Mouse (Mus musculus): Measurements from ENCODE around the gene Arsj.
A peak's percentile ranks its signal among the peaks of the same experiment; 100 is the strongest.

The Arsj gene

GRCm38 (mm10) chr3:126363568-126364505 lies at the start of gene Arsj:
Gene Arsj, plus strand, starts transcription at chr3:126363684.
- DNase-seq (ENCODE audit: low spot score in 2 of 2): peak in 1 of 2 experiments; percentile 12

- no peak for DNase-seq (ENCODE audit: low spot score in 2 of 2)
Observed at GRCm38 (mm10) chr3:126324872-126325498, 38.5 kb upstream of the Arsj start.

GRCm38 (mm10) chr3:126325891-126326627 lies 37.4 kb upstream of the Arsj start:
- DNase-seq (ENCODE audit: low spot score in 2 of 2): no peak

GRCm38 (mm10) chr3:126326628-126327325 lies 36.7 kb upstream of the Arsj start:
- no peak for DNase-seq (ENCODE audit: low spot score in 2 of 2)

- no peak for DNase-seq (ENCODE audit: low spot score in 2 of 2)
Observed at GRCm38 (mm10) chr3:126335329-126335728, 28.2 kb upstream of the Arsj start.

DNA sequence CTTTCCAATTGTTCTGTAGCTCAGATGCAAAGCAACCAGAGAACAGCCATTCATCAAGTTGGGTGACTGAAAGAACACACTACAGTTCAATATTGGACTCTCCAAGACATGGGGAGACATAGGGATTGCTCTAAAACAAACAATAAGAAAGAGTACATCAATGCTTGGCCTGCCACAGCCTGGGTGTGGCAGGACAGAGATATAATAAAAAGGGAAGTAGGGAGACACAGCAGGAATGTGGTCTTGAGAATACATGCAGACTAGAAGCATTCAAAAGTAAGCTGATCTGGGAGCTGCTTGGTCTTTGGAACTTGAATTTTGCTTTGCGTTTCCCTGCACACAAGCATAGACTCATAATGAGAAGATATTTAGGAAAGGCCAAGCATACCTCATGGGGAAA lies 18.7 kb upstream of the Arsj start:
- no peak for DNase-seq (ENCODE audit: low spot score in 2 of 2)

- no peak for DNase-seq (ENCODE audit: low spot score in 2 of 2)
Observed at GRCm38 (mm10) chr3:126359760-126360159, 3.7 kb upstream of the Arsj start.

- DNase-seq (ENCODE audit: low spot score in 2 of 2): no peak
Observed at GRCm38 (mm10) chr3:126362392-126362791, 1.1 kb upstream of the Arsj start.

DNA sequence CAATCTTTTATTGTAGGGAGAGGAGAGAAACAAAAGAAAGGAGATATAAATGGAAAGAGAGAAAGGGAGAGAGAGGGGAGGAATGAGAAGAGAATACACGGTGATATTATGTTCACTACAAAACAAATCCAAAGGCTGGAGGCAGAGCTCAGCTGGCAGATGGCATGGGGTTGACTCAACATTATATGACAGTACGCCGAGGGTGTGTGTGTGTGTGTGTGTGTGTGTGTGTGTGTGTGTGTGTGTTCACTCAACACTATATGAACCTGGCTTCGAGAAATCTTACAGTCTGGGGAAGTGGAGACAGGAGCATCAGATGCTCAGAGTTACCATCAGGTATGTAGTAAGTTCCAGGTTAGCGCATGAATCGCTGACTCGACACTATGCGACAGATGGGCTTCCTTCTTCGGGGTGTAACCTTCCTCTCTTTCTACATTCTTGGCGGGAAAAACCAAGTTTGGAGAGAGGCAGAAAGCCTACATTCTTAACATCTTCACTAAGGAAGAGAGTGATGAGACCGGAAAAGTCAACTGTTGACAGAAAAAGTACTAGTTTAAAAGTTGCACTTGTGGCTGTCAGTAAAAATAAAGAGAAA lies 456 bp upstream of the Arsj start:
- no peak for DNase-seq (ENCODE audit: low spot score in 2 of 2)

GRCm38 (mm10) chr3:126364555-126364954 lies 1.1 kb downstream of the Arsj start:
- DNase-seq (ENCODE audit: low spot score in 2 of 2): no peak

- DNase-seq (ENCODE audit: low spot score in 2 of 2): no peak
Observed at GRCm38 (mm10) chr3:126370571-126370970, 7.1 kb downstream of the Arsj start.

- no peak for DNase-seq (ENCODE audit: low spot score in 2 of 2)
Observed at GRCm38 (mm10) chr3:126372815-126373545, 9.5 kb downstream of the Arsj start.

GRCm38 (mm10) chr3:126373721-126374120 lies 10.2 kb downstream of the Arsj start:
- DNase-seq (ENCODE audit: low spot score in 2 of 2): no peak

DNA sequence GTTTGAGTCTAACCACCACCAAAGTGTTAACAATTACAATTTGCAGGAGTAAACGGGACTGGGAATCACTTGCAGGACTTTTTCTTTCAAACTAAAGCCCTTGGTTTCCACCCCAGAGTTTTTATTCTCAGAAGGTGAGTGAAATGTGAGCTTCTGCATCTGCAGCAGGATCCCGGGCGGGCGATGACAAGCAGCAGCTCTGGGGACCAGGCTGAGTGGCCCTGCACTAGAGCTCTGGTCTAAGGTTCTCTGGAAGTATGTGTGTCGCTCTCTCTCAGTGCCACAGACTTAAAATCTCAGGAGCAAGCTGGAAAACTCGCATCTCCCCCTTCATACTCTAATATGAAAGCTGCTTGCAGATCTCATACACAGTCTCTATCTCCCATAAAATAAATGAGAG lies 15.8 kb downstream of the Arsj start:
- DNase-seq (ENCODE audit: low spot score in 2 of 2): no peak

GRCm38 (mm10) chr3:126379702-126380101 lies 16.2 kb downstream of the Arsj start:
- DNase-seq (ENCODE audit: low spot score in 2 of 2): no peak

DNA sequence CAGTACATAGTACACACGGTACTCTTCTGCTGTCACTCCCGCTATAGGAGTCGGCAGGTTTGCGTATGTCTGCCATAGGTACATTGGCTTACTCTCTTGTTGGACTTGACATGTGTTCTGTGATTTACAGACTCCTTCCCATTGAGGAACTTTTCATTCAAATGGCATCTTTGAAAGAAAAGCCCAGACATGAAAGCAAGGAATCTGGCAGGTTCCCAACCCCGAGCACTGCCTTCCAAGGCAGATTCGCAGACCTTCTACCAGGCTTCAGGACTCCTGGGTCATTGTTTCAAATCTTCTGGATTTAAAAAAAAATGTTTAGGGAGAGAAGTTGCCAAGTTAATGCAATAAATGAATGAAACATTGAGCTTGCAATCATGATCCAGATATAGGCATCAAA lies 19.8 kb downstream of the Arsj start:
- no peak for DNase-seq (ENCODE audit: low spot score in 2 of 2)

GRCm38 (mm10) chr3:126384657-126385438 lies 21.4 kb downstream of the Arsj start:
- DNase-seq (ENCODE audit: low spot score in 2 of 2): no peak

DNA sequence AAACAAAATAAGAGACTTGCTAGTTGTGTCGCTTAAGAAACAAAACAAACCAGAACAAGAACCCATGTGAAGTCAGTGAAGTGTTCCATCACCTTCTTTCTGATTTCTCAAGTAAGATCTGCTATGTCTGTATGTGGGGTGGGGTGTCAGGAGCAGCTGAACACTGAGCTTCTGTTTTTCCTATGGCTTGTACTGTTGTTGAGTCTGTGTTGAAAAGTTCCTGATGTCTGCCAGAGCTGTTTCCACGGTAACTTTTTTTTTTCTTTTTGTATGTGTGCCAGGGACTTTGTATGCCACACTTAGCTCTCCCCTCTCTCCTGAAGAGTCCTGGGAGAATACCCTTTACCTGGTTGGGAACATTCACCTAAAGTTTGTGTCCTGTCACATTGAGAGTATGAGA lies 34.0 kb downstream of the Arsj start:
- DNase-seq (ENCODE audit: low spot score in 2 of 2): no peak

DNA sequence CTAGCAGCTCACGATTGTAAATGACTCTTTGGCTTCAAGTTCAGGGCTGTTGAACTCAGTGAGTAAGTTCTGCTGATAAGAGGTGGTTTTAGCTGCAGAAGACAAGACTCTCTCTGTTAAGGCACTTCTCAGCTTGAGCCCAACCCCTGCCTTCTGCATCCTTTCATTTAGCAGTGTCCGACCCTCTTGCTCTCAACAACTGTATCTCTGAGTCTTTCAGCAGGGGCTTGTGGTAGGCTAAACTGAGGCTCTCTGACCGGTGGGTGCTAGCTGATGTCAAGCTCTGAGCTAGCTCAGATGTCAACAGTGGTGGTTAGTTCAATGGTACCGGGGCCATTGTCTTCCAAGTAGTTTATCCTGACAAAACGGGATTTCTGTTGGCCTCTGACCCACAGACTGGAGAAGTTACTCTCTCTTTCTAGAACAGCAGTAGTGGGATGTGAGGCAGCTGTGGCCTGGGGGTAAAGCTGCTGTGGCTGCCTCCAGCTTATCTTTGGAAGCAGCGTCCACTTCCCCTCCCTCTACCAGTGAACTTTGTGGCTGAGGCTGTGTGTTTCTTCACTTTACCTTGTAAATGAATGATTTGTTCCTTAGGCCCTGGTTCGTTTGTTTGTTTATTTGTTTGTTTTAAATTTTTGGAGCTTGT lies 34.6 kb downstream of the Arsj start:
- no peak for DNase-seq (ENCODE audit: low spot score in 2 of 2)
